Mouse (Mus musculus): ENCODE results near the gene Svep1.

Gene Svep1

GRCm38 (mm10) chr4:58079631-58080030 lies 127.0 kb downstream of the Svep1 start:
- DNase-seq, result peak; percentile 53 to 57

- DNase-seq, result peak in 1 of 2 experiments; percentile 13
Measured at GRCm38 (mm10) chr4:58077950-58078349, 128.7 kb downstream of the Svep1 start.

- no peak for DNase-seq
Measured at GRCm38 (mm10) chr4:58077536-58077935, 129.1 kb downstream of the Svep1 start.

- no peak for DNase-seq
Measured at GRCm38 (mm10) chr4:58072888-58073287, 133.8 kb downstream of the Svep1 start.

GRCm38 (mm10) chr4:58068886-58069285 lies 137.8 kb downstream of the Svep1 start:
- peak; percentile 17 to 18 for DNase-seq

GRCm38 (mm10) chr4:58064721-58065120 lies 141.9 kb downstream of the Svep1 start:
- no peak for DNase-seq

GRCm38 (mm10) chr4:58062933-58063332 lies 143.7 kb downstream of the Svep1 start:
- DNase-seq, result no peak

- no peak for DNase-seq
Measured at GRCm38 (mm10) chr4:58055653-58056052, 151.0 kb downstream of the Svep1 start.

- DNase-seq, result no peak
Measured at GRCm38 (mm10) chr4:58054441-58054840, 152.2 kb downstream of the Svep1 start.

GRCm38 (mm10) chr4:58050746-58051145 lies 155.9 kb downstream of the Svep1 start:
- DNase-seq, result no peak

GRCm38 (mm10) chr4:58050276-58050675 lies 156.4 kb downstream of the Svep1 start:
- no peak for DNase-seq

GRCm38 (mm10) chr4:58044833-58045232 lies 161.8 kb downstream of the Svep1 start:
- DNase-seq, result no peak

GRCm38 (mm10) chr4:58044356-58044755 lies 162.3 kb downstream of the Svep1 start:
- no peak for DNase-seq

- DNase-seq, result no peak
Measured at GRCm38 (mm10) chr4:58040093-58040492, 166.6 kb downstream of the Svep1 start.

GRCm38 (mm10) chr4:58037096-58037705 lies 169.5 kb downstream of the Svep1 start:
- no peak for DNase-seq

- DNase-seq, result no peak
Measured at GRCm38 (mm10) chr4:58034663-58035062, 172.0 kb downstream of the Svep1 start.

GRCm38 (mm10) chr4:58032714-58033113 lies 173.9 kb downstream of the Svep1 start:
- DNase-seq, result no peak

GRCm38 (mm10) chr4:58009024-58009423 lies 197.6 kb downstream of the Svep1 start, which contains the start of gene Txndc8:
Gene Txndc8, minus strand, starts transcription at chr4:58009124.
- DNase-seq, result no peak

GRCm38 (mm10) chr4:58003501-58003900 lies 203.2 kb downstream of the Svep1 start:
- no peak for DNase-seq
